In genomic region chr10:75436604-75437217, GRCm38 (mm10) we compare ENCODE assay signal across 9 mouse cellular contexts. TPM values are rescaled to one million over a fixed set of nuclear protein-coding genes. Genes with fewer than 3 reads are reported as not detected.
A peak's percentile ranks its signal among the peaks of the same experiment; 100 is the strongest.
DNase-seq lines count a peak whose midpoint lies in the region; ATAC-seq and TF ChIP-seq lines count a peak whose summit lies in the region.
"Had no signal": no experiment of that assay in that cellular context is flagged by ENCODE, and none has a peak within 500 bp of the region (broad histone marks: within the 10 kb centered on the region; RNA-seq: fewer than 3 reads in every experiment).

No protein-coding gene starts in this region.

- peak; percentile 66; the same call in 1 of the 2 replicates for TF ChIP-seq EP300 in heart, adult 2 months (IDR thresholded peaks at IDR 0.05; ENCODE audit: insufficient read depth, low read depth, low read length)

- H3K4me3 ChIP-seq in heart, adult 2 months: no peak overlapping the region
- no peak overlapping the region for H3K4me3 ChIP-seq in kidney, embryonic 16.5 days (ENCODE audit: low read length)
- no peak overlapping the region for H3K4me3 ChIP-seq in limb, embryonic 14.5 days (replicated peaks; ENCODE audit: low read length)
- H3K4me3 ChIP-seq: embryonic facial prominence, embryonic 12.5 days had no signal

- no peaks in the 10 kb centered on the region for H3K36me3 ChIP-seq in heart, adult 2 months (ENCODE audit: control insufficient read depth, insufficient read depth, low read length)
- no peaks in the 10 kb centered on the region for H3K36me3 ChIP-seq in kidney, embryonic 16.5 days (ENCODE audit: insufficient read depth, low read length)
- no peaks in the 10 kb centered on the region for H3K36me3 ChIP-seq in limb, embryonic 14.5 days (ENCODE audit: control insufficient read depth, insufficient read depth, low read length)
- H3K36me3 ChIP-seq: embryonic facial prominence, embryonic 12.5 days had no signal

- peaks cover 5% of the 10 kb centered on the region for H3K4me1 ChIP-seq in heart, adult 2 months (ENCODE audit: control insufficient read depth, insufficient read depth, low read length)
- no peaks in the 10 kb centered on the region for H3K4me1 ChIP-seq in kidney, embryonic 16.5 days (ENCODE audit: insufficient read depth, low read length)
- H3K4me1 ChIP-seq in limb, embryonic 14.5 days (ENCODE audit: control insufficient read depth, insufficient read depth, low read length): no peaks in the 10 kb centered on the region
- H3K4me1 ChIP-seq: embryonic facial prominence, embryonic 12.5 days had no signal

- H3K4me2 ChIP-seq in kidney, embryonic 16.5 days (replicated peaks; ENCODE audit: low read depth, low read length): no peak overlapping the region
- no peak overlapping the region for H3K4me2 ChIP-seq in limb, embryonic 14.5 days (replicated peaks; ENCODE audit: low read depth, low read length, severe bottlenecking)
- H3K4me2 ChIP-seq: embryonic facial prominence, embryonic 12.5 days had no signal

- no peak for TF ChIP-seq POLR2A in heart, adult 2 months (IDR thresholded peaks at IDR 0.05; ENCODE audit: insufficient read depth, low read depth, low read length)
- TF ChIP-seq POLR2A in limb, embryonic 14.5 days (IDR thresholded peaks at IDR 0.05; ENCODE audit: borderline replicate concordance, extremely low read depth, insufficient read depth, insufficient read length): no peak

- H3K9ac ChIP-seq in heart, adult 2 months (ENCODE audit: low read depth, low read length): no peak overlapping the region
- no peak overlapping the region for H3K9ac ChIP-seq in kidney, embryonic 16.5 days (replicated peaks; ENCODE audit: low read length)
- H3K9ac ChIP-seq in limb, embryonic 14.5 days (ENCODE audit: low read depth, low read length, severe bottlenecking): no peak overlapping the region
- H3K9ac ChIP-seq: embryonic facial prominence, embryonic 12.5 days had no signal

- no peak overlapping the region for H3K27ac ChIP-seq in heart, adult 2 months
- no peak overlapping the region for H3K27ac ChIP-seq in kidney, embryonic 16.5 days (ENCODE audit: low read length)
- H3K27ac ChIP-seq in limb, embryonic 14.5 days (replicated peaks; ENCODE audit: low read depth, low read length): no peak overlapping the region
- H3K27ac ChIP-seq: embryonic facial prominence, embryonic 12.5 days had no signal

- peak; percentile 92 for TF ChIP-seq CTCF in heart, adult 2 months (IDR thresholded peaks at IDR 0.05)

- intact Hi-C loops in heart, adult 2 months (cut with DNase I): loop anchor here (1.0 to 5.0 kb wide), 5 partner anchors 44 to 254 kb away; partner anchors contain the start of gene Adora2a

- H3K79me2 ChIP-seq in heart, adult 2 months (replicated peaks; ENCODE audit: control insufficient read depth, insufficient read depth, low read length): no peaks in the 10 kb centered on the region

- no peaks in the 10 kb centered on the region for H3K27me3 ChIP-seq in heart, adult 2 months (ENCODE audit: control insufficient read depth, insufficient read depth, low read length)
- no peaks in the 10 kb centered on the region for H3K27me3 ChIP-seq in kidney, embryonic 16.5 days (ENCODE audit: insufficient read depth, low read length)
- H3K27me3 ChIP-seq in limb, embryonic 14.5 days (ENCODE audit: control insufficient read depth, insufficient read depth, low read length): no peaks in the 10 kb centered on the region
- H3K27me3 ChIP-seq: embryonic facial prominence, embryonic 12.5 days had no signal

- peak; percentile 66; the same call in 1 of the 2 replicates for ATAC-seq in kidney, embryonic 16.5 days (ENCODE audit: low FRiP score, low TSS enrichment)
- ATAC-seq in limb, embryonic 14.5 days (ENCODE audit: low FRiP score, low read depth): peak; percentile 58
- ATAC-seq in monocyte, adult 5-6 weeks (replicated peaks; ENCODE audit: insufficient number of reproducible peaks, low FRiP score, low TSS enrichment, poor library complexity, severe bottlenecking): peak; percentile 69

- WGBS in heart, adult 2 months: 7% methylated on average over 3 of the region's 3 CpGs
- 17% methylated on average over 3 of the region's 3 CpGs for WGBS in kidney, embryonic 16.5 days
- 15% methylated on average over 3 of the region's 3 CpGs for WGBS in limb, embryonic 14.5 days

- peak; percentile 74 for DNase-seq in A20 (ENCODE audit: low read depth, low spot score)
- peak; percentile 87 for DNase-seq in adrenal gland, postnatal 10 days
- DNase-seq in embryo, embryonic 11.5 days (ENCODE audit: low read depth, low spot score): peak; percentile 75
- peak; percentile 75 to 76 for DNase-seq in heart, adult 2 months
- peak; percentile 89 for DNase-seq in limb, embryonic 14.5 days (ENCODE audit: low spot score)
- peak; percentile 74 to 90 for DNase-seq in spleen, postnatal 4 days (ENCODE audit: low spot score in 2 of 2)

- 0 out of 2 replicates have a peak, but pooled peaks cover 1% of the 10 kb centered on the region for H3K9me3 ChIP-seq in kidney, embryonic 16.5 days (ENCODE audit: low read length)
- no peaks in the 10 kb centered on the region for H3K9me3 ChIP-seq in limb, embryonic 14.5 days (ENCODE audit: control insufficient read depth, low read length)
- H3K9me3 ChIP-seq: embryonic facial prominence, embryonic 12.5 days had no signal

RNA-seq across cellular contexts. Expression of gene Upb1, which starts 35.8 kb away (rescaled TPM):
- total RNA-seq in adrenal gland, postnatal 10 days (2021): 10 to 100 TPM; 22.7 to 57.8 TPM
- under 1 TPM; 0.70 to 0.89 TPM for total RNA-seq in heart, adult 2 months (2021)
- polyA plus RNA-seq in heart, adult 2 months (2012; rRNA removed): 0.35 and 0.70 TPM in 2 replicates
- 3.1 and 3.3 TPM in 2 replicates for polyA plus RNA-seq in kidney, embryonic 16.5 days (2015; fragmentation: Nextera tagmentation; extraction: Ambion mirVana)
- 0.38 and 0.55 TPM in 2 replicates for polyA plus RNA-seq in limb, embryonic 14.5 days (2012; rRNA removed)
- polyA plus RNA-seq in limb, embryonic 14.5 days (2014; fragmentation: Nextera tagmentation; extraction: Ambion mirVana): 0.84 and 1.4 TPM in 2 replicates
- total RNA-seq in monocyte, adult 5-6 weeks (2017): 1.5 to 1.6 TPM (median 1.5 TPM) in 3 replicates
